Mouse (Mus musculus): Measurements from ENCODE around the gene F10.

- no peak for TF ChIP-seq CTCF (IDR thresholded peaks at IDR 0.05; ENCODE audit: insufficient read depth, low read depth, low read length)
- no peak for TF ChIP-seq POLR2A (IDR thresholded peaks at IDR 0.05; ENCODE audit: insufficient read depth, low read depth, low read length)
Measured at GRCm38 (mm10) chr8:13075044-13075443, 37.9 kb downstream of the F10 start.

Data from olfactory bulb, adult 2 months (tissue).